Mouse (Mus musculus) activated CD4-positive, CD25-positive, alpha-beta regulatory T cell, adult 4 months (primary cell): ENCODE data around the gene Hnrnpa3. TPM values are rescaled to one million over a fixed set of nuclear protein-coding genes. Genes with fewer than 3 reads are reported as not detected.
"Not testable (repeated sequence)": the region's sequence is repeated elsewhere in the genome, so short reads cannot be mapped to it uniquely, and the experiment has no call there.

Experiments
- ATAC-seq: one replicate; pipeline ENCODE4 v1.8.0; 2017
- polyA plus RNA-seq, 2 experiments: library from polyadenylated mRNA; unstranded; fragments of 100-300 nt; shearing (Covaris generic); gene quantifications; one replicate each; pipeline ENCODE4 v1.2.1; 2017

Hnrnpa3 gene
- polyA plus RNA-seq, 2 experiments from 2014 or later: 133 to 270 TPM

- ATAC-seq: peak; percentile 97
These were observed 24.1 kb downstream of the Hnrnpa3 start for GRCm38 (mm10) chr2:75682978-75683709.

DNA sequence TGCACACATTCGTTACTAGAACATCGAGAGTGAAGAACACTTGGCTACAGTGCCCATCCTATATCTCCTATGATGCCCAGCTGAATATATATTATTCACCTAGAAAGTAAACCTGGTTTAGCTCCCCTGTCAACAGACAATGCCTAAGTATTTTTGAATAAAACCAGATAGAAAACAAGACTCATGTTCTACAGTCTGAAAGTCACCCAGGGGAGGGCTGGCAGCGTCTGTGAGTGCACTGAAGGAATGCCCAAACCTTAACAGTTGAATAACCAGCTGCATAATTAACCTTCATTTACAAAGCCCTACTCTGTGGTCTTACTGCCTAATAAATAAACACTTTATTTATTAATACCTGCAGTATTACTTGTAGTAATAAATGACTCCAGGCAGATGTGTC is 25.5 kb downstream of the Hnrnpa3 start:
- no peak for ATAC-seq

DNA sequence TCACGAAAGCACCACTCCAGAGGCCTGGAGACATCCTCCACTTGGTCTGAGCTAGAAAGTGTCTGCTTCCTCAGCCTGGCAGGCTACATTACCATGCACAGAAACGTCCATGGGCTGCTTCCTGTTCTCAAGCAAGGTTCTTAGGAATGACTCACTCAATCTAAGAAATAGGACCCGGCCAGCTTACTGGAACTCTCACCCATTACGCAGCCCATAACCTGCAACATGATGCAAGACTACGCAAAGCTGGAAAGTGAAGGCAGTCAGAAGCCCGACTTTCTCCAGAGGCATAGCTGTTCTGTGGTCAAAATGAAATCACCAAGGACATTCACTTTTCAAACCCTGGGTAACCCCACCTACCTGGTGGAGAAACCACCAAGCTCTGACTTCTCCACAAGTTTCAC is 26.4 kb downstream of the Hnrnpa3 start:
- ATAC-seq: peak; percentile 20

GRCm38 (mm10) chr2:75687040-75687749 is 28.1 kb downstream of the Hnrnpa3 start:
- no peak for ATAC-seq

DNA sequence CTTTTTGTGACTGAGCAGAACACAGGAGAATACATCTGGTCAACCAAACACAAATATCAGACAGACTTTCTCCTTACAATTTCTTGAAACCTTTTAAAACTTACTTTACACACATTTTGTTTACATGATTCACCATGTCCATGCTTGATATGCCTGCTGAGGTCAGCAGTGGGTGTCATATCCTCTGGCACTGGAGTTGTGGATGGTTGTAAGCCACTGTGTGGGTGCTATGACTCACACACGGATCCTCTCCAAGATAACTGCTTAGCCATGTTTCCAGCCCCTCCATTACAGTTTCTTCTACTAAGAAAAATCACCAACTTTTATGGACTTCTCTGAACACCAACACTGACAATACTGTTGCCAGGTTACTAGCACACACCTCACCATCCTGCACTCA is 29.8 kb downstream of the Hnrnpa3 start:
- ATAC-seq: no peak

DNA sequence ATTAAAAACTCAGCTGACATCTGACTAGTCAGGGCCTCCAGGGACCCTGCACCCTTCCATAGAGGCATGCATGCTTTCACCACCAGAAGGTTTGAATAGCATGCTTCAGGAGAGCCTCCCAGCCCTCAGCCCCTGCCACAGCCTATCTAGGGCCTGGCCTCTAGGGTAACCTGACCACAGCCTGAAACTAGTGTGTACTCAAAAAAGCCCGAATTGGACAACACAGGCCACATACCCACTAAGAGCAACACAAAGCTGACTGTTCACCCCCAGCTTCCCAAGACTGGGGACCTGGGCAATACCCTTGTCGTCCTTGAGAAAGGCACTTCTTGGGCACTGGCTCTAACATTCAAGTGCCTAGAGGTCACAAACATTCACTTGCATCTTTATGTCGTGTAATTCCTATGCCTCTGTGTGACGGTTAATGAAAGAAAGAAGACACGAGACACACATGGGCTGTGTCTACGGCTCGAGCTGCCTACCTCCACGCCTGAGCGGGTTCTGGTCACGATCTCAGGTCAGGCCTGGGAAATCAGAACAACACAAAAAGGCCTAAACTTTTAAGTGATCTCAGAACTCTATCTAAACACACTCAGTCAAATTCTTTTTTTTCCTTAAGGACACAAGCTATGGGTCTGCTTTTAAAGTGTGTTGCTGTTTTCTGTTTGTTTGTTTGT is 30.6 kb downstream of the Hnrnpa3 start:
- no peak for ATAC-seq

- ATAC-seq: no peak
These were observed 31.6 kb downstream of the Hnrnpa3 start for GRCm38 (mm10) chr2:75690656-75691055.

DNA sequence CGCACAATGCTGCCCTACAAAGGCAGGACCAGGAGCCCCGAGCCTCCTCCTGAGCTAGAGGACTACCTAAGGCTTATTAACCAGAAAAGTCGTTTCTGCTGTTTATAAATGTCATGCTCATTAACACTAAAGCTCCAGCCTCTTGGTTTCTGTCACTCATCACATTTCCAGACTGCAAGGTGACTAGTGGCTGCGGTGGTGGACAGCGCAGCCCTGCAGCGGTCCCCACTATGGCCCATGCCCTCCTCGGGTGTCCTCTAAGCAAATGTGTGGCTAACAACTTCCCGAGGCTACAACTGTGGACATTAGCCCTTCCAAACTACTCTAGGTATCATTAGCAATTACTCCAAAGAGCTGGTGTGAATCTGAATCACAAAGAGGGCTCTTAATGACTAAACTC is 32.3 kb downstream of the Hnrnpa3 start:
- ATAC-seq: no peak

DNA sequence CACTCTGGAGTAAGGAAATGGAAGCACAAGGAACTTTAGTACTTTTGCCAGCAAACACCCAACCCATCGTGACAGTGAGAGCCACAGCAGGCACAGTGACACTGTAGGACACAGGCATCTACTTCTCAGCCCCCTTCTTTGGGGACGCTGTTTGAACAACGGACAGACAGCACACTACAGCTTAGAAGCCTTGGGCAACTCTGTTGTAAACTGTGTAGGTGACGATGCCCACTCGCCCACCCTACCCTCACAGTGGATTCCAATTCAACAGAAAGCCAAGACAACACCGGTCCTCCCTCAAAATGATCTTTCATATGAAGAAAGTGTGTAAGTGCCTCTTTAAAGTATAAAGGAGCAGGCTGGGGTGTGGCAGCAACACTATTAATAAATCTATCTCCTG is 33.3 kb downstream of the Hnrnpa3 start:
- no peak for ATAC-seq

- ATAC-seq: not testable (repeated sequence)
These were observed 35.9 kb downstream of the Hnrnpa3 start for GRCm38 (mm10) chr2:75694926-75695325.

GRCm38 (mm10) chr2:75695676-75696350 is 36.8 kb downstream of the Hnrnpa3 start:
- ATAC-seq: no peak

DNA sequence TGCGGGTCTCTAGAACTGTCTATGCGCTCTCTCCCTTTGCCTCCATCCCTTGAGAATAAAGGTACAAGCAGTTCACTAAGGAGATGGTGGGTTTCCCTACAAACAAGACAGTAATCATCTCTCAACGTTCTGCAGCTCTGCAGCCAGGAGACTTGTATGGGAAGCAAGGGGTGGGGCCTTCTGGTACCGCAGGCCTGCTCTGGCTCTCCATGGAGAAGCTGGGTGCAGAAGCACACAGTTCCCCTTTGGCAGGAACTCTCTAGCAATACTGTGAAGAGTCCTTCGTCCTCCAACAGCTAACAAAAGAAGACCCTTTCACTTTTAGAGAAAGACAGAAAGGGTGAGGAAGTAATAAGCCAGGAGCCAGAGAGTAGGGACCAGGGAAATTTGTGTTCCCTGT is 37.3 kb downstream of the Hnrnpa3 start:
- no peak for ATAC-seq

GRCm38 (mm10) chr2:75697222-75697621 is 38.2 kb downstream of the Hnrnpa3 start:
- ATAC-seq: no peak

DNA sequence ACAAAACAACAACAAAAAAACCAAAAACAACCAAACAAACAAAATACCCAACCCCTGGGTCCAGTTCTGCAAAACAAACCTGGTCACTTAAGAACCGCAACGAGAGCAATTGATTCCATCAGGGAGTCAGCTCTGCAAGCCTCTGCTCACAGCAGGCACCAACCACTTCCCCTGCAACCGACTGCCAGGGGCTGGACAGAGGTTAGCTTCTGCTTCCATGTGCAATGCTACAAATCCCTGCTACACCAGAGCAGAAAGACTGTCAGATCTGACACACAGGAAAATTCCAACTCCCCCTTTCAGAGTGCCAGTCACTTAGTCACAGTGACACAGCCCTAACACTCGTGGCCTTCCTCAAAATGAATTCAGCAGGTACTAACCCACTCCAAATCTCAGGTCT is 38.9 kb downstream of the Hnrnpa3 start:
- no peak for ATAC-seq

GRCm38 (mm10) chr2:75698874-75699273 is 39.8 kb downstream of the Hnrnpa3 start:
- ATAC-seq: no peak

- ATAC-seq: no peak
These were observed 41.5 kb downstream of the Hnrnpa3 start for GRCm38 (mm10) chr2:75700543-75700942.

GRCm38 (mm10) chr2:75701207-75701606 is 42.1 kb downstream of the Hnrnpa3 start:
- ATAC-seq: no peak

GRCm38 (mm10) chr2:75701822-75702587 is 42.9 kb downstream of the Hnrnpa3 start:
- ATAC-seq: no peak

DNA sequence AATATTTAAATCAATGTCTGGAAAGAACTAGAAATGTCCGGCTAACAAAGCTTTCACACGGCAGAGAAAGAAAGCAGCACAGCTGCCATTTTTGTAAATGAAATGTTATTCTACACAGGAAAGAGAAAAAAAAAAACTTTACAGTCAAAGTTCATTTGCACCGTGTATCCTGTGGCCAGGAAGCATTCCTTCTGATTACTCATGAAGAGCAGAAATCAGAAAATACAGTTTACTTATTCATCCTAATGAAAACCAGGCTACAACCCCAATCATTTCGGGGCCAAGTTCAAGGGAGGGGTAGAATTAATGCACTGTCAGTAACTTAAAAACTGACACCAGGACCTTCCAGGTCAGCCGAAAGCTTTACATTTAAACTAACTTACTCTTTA is 43.5 kb downstream of the Hnrnpa3 start:
- no peak for ATAC-seq

DNA sequence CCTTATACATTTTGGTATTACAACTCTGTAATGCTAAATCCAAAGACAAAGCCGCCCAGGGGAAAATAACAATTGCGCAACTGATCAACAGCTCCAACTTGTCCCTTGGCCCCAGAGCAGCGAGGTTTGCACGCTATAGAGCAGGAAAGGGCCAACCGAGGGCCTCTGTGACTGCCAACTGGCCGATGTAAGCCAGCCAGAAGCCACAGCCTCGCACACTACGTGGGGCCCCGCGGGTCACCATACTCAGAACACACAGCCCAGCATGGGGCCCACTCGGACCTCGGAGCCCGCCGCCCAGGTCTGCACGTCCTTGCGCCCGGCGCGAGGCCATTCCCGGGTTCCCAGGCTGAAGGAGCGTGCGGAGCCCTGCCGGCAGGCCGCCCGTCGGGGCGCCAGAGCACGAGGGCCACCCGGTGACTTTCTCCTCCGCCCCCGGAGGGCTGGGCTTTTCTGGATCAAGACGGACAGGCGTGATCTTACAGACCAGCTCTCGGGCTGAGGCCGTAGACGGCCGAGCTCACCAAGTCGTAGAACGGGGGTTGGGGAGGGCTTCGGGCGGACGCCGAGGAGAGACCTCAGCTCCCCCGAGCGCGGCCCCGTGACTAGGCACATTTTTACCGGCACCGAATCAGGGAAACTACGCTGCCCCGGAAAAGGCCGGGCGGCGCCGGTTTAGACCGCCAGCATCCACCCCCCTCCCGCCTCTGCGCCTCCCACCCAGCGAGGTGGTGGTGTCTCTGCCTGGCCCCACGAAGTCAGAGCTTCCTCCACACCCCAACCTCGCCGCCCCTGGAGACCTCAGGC is 44.5 kb downstream of the Hnrnpa3 start:
- ATAC-seq: peak; percentile 66
